Mouse (Mus musculus) embryo, embryonic 10.5 days (tissue): ENCODE results near the gene Lix1l.

Experiments
- DNase-seq: peaks from one replicate; pipeline ENCODE4 v3.0.0-alpha.2; 2015; ENCODE audit warnings: low spot score

Lix1l gene

DNA sequence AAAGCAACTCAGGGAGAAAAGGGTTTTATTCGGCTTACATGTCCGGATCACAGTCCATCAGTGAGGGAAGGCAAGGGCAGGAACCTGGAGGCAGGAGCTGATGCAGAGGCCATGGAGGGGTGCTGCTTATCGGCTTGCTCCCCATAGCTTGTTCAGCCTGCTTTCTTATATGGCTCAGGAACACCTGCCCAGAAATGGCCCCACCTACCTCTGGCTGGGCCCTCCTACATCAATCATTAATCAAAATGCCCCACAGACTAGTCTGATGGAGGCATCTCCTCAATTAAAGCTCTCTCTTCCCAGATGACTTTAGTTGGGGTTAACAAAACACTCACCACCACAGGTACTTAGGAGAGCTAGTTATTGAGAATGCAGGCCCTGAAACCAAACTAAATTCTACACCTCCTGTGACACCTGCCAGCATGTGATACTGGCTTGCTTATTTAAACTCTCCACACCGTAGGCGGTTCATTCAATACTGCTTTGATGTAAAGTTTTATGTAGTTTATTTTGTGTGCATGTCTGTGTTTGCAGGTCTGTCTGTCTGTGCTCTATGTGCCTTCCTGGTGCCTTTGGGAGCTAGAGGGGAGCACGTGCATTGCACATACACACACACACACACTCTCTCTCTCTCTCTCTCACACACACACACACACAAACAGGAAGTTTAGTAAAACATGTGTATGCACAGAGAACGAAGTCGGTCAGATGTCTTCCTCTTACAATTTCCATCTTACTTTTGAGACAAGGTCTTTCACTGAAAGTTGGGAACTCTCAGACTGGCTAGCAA, 34.1 kb upstream of the Lix1l start:
- no peak for DNase-seq

DNA sequence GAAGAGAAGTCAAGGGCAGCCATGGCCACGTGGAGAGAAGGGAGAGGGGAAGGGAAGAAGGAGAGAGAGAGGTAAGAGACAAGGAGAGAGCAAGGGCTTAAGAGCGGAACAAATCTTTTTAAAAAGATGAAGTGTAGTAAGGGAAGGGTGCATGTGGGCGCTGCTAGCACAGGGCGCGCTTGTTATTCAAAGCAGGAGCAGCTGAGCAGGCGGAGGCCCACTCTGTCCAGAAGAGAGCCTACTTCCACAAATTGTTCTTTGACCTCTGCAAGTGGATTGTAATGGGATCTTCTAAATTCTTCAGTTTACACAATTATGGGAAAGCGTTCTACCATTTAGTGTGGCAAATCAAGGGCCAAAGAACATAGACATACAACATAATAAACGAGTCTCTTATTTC, 32.3 kb upstream of the Lix1l start:
- DNase-seq: no peak

DNA sequence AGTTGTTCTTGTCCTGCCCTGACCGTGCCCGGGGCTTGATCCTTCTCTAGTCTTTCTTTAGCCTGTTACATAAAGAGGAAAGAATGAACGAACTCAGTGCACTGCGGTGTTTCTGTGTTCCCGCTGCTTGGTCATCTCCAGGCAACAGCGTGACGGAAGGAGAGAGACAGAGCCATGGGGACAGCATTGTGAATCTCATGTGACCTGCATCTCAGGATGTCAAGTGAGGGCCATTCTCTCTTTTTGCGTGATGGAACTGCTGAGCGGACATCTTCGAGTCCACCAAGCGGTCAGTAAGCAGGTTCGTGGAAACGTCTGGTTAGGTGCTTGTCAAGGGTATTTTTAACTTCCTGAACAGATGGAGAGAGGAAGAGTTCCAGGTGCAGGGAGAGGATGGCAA, 31.4 kb upstream of the Lix1l start:
- DNase-seq: no peak

DNA sequence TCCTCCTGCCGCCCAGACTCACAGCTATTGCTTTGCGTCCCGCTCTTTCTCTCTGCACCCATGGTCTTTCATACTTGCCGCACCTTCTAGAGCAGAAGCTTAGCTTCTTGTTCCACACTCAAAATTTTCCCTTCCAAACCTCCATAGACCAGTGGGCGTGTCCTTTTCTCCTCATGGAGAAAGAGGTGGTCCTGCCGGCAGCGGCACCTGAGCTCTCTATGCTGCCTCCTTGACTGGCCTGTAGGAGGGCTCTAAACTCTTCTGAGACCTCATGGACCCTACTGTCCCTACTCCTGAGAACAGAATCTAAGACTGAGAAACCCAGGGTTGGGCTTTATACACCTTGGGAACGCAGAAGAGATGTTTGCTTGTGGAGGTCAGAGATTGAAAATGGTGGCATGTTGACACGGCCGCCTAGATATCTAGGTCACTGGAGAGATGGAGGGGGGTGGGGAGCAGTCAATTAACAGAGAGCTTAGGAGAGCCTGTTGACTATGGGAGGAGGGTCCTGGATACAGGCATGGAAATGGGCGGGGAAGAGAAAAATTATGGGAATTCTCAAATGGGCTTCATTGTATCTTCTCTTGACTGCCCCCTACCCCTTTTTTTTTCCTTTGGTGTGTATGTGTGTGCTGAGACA, 30.9 kb upstream of the Lix1l start:
- DNase-seq: no peak

DNA sequence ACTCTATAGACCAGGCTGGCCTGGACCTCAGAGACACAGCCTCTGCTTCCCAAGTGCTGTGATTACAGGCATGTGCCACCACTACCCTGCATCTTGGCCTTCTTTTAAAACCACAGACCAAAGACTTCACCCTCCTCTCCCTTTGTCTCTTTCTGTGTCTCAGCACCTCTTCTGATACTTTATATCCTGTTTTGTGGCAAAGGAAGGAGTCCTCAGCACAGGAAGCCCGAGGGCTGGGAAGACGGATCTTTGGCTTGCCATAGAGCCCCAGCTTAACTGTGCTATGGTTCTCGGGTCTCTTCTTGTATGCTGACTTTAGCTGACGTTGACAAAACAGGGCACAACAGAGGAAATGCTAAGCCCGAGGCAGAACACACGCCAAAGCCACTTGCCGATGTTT, 30.3 kb upstream of the Lix1l start:
- DNase-seq: no peak

DNA sequence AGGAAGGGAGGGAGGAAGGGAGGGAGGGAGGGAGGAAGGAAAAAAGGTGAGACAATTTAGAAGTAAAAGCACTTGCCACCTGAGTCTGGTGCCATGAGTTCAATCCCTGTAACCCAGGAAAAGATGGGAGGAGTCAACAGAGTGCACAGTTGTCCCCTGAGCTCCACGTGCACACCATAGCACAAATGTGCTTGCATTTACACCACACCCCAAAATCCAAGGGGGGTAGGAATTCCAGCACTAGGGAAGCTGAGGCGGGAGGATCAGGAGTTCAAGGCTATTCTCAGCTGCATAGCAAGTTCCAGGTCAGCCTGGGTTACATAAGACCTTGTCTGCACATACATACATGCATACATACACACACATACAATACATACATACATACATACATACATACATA, 29.6 kb upstream of the Lix1l start:
- DNase-seq: no peak

DNA sequence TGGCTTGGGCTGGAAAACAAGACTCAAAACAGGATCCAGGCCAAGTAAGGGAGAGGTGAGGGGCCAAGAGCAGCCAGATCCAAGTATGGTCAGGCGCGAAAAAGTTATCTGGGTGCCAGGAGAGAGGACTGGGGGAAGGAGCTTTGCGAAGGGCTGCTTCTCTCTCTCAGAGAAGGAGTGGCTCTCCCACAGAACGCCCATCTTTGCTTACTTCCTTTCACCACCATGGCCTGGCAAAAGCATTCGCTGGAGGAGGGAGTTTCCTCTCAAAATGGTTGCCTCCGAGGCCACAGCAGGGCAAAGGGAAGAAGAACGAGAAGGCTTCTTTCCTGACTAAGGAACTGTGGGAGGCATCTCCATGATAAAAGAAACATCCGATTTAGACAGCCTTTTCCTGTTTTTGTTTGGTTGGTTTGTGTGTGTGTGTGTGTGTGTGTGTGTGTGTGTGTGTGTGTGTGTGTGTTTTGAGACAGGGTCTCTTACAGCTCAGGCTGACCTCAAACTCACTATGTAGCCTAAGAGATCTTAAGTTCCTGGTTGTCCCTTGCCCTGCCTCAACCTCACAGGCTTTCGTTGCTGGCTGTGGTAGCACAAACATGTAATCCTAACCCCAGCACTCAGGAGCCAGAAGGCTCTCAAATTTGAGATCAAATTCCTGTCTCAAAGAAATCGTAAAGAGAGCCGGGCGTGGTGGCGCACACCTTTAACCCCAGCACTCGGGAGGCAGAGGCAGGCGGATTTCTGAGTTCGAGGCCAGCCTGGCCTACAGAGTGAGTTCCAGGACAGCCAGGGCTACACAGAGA, 28.9 kb upstream of the Lix1l start:
- DNase-seq: no peak

DNA sequence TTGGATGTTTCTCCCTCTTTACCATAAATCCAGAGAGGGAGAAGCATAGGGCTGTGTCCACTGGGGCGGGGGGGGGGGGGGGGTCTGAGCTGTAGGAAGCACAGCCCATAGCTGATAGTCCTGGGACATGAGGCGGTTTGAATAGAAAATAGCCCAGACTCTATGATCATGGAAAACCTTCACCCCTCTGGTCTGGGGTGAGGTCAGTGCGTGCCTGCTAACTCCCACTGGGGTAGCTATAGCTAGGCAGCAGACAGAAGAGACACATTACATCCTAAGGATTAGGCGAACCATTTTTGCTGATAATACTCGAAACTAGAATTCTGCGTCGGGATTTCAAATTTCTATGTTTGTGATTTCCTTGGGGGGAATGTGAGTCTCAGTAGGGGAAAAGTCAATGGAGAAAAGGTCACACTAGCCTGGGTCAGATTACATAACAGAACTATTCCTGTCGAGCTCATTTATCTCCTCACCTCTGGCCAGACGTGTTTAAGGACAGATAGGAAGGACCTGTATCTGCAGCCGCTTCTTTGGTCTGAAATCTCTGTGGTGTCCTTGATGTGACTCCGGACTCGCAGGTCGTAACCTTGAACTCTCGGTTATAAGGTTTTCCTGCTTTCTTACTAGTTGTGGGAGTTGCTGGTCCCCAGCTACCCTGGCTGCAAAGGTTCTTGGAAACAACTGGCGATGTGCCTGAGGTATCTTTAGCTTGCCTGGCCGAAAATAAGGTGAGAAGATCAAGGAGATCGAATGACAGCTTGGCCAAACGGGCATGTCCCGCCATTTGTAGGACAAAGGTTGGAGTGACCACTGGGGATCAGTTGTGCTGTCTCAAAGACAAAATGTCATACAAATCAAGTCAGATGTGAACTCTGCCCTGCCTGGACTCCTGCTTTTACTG, 27.1 kb upstream of the Lix1l start:
- DNase-seq: no peak

DNA sequence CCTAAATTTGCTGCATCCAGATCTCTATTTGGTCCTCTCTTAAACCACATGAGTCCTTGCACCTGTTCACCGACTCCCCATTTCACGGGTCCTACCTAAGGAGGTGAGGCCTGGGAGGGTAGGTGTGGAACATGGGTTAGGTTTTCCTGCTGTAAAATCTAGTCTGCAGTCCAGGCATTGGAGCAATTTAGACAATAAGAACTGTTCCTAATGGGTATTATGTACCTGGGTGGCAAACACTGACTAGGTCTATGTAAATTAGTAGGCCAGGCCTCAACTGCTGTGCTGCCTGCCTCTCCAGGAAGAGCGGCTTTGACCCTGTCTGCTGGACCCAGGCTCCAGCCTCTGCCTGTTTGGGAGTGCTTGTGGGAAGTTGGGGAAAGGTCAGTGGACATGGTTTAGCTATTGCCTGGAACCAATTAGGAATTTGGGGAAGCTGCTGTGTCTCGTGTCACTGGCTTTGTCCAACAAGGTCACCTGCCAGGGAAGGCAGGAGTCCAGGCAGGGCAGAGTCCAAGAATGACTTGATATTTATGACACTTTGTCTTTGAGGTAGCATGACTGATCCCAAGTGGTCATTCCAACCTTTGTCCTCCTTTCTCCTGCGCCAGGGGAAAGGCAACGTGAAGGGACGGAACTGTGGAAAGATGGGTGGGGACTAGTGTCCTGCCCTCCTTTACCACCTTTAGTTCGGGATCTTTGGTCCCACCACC, 25.5 kb upstream of the Lix1l start:
- DNase-seq: no peak

DNA sequence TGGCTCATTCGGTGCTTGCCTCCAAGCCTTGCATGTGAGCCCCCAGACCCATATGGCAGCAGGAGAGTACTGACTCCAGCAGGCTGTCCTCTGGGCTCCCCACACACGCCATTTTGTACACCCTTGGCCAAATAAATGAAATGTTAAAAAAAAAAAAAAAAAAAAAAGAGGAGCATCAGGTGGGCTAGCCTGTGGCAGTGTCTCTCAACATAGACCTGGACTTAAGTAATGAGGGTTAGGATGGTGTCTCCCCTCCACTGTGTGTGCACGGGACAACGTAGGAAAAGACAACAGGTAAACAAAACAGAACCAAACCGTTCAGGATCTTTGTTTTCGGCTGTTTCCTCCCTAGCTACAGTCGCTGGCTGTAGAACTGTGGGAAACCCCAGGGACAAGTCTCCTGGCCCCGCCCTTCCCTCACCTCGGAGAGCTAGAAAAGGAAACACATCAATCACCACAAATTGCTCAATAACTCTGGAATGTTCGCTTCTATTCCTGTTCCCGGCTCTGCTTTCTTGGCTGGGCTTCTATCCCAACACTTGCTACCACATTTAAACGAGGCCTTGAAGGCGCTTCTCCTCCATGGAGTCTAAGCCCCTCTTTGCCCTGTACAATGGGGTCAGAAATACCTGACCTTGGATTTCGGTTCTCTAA, 24.8 kb upstream of the Lix1l start:
- DNase-seq: peak; percentile 66

DNA sequence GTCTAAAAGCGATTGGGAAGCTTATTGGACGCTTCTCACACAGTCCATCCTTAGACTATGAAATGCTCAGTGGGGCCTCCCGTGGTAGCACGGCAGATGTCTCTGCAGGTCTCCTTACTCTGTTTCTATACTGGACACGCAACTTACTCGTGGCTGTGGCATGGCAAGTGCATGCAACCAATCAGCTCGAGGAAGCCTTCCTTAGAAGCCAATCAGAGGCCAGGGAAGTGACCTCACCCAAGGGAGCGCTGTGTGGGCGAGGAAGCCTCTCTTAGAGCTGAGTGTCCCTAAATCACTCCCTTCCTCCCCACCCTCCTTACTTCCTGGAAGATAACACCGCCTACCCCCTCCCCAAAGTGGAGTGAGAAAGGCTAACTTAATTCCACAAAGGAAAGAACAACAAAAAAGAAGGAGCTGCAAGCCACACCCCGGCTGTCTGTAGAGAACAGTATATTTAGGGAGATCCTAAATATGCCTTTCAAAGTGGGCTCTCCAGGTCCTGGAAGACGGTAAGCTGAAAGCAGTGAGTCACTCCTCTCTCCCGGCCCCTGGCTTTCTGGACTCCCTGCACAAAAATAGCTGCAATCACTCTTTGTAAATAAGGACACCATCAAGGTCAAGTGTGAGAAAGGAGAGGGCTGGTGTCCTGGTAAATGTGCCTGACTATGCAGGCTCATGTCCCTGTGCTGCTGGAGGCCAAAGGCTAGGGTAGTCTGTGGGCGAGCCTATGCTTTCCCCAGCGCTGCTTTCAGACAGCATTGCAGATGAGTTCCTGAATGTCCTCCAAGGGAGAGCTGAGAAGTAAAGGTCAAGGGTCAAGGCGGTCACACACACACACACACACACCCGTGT, 24.0 kb upstream of the Lix1l start, which contains the start of gene Gm16253:
Gene Gm16253, plus strand, starts transcription at position 295 of the 852 bp plus-strand sequence.
- peak; percentile 91 for DNase-seq

DNA sequence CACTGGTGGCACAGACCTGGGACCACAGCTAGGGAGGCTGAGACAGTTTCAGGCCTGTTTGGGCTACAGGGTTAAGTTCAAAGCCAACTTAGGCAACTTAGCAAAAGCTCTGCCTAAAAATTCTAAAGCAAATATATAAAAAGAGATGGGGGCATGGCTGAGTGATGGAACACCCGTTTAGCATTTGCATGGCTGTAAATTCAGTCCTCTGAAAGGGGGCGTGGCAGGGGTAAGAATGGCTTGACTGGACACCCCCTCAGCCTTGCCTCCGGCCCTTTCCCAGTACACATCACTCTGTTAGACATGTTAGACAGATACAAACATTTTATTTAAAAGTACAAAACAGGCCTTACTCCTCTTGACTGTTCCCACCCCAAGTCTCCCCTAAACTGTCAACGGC, 23.4 kb upstream of the Lix1l start:
- DNase-seq: no peak

DNA sequence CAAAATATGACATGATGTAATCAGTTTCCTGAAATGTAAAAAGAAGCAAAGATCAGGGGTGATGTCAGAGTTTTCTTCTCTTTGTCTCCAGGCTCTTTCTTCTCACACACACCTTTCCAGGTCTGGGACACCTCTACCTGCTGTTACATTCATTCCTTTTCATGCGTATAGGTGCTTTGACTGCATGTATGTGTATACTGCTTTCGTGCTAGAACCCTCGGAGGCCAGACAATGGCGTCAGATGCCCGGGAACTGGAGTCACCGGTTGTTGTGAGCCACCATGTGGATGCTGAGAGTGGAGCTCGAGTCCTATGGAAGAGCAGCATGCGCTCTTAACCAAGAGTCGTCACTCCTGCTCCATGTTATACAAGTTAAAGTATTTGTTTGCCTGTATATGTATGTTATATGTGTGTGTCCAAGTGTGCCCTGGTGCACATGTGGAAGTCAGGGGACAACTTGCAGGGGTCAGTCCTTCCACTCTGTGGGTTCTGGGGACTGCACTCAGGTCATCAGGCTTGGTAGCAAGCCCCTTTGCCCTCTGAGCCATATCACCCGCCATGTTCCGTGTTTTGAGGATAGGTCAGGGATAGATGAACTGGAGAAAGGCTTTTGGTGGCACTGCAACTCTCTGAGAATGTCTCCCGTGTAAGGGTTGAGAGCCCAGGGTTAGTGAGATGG, 22.2 kb upstream of the Lix1l start:
- no peak for DNase-seq

DNA sequence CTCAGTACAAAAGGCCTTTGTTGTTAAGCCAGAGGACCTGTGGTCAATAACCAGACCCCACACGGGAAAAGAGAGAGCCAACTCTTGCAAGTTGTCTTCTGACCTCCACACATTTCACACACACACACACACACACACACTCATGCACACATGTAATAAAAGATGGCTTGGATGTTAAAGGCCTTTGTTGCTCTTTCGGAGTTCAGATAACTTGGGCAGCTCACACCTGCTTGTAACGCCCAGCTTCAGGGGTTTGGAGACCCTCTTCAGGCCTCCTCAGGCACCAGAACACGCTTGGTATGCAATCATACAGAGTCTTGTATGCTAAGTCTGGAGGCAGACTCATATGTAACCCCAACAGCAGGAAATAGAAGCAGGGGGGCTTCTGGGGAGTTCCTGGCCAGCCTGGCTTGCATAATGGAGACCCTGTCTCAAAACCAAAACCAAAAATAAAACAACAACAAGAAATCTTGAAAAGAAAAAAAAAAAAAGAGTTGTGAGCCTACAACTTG, 21.7 kb upstream of the Lix1l start:
- no peak for DNase-seq

DNA sequence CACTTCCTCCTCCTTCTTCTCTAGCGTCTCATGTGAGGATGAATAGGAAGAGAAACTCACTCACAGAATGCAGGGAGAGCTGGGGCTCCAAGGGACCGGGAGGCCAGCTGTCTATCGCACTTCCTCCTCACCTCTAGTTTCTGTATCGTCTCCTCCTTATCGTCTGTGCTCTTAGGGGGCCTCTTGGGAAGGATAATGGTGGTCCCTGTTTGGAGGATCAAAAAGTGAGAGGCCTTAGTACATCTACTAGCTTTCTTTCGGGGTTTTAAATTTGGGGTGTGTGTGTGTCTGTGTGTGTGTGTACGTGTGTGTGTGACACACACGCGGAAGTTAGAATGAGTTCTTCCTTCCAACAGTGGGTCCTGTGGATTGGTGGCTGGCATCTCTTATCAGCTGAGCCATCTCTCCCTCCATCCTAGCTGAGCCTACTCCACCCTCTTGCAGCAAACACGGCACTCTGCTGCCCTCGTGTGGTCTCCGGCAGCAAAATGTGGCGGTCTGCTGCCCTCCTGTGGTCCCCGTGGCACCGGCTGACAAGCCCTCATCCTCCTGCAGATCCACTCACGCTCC, 21.0 kb upstream of the Lix1l start:
- DNase-seq: peak; percentile 95

DNA sequence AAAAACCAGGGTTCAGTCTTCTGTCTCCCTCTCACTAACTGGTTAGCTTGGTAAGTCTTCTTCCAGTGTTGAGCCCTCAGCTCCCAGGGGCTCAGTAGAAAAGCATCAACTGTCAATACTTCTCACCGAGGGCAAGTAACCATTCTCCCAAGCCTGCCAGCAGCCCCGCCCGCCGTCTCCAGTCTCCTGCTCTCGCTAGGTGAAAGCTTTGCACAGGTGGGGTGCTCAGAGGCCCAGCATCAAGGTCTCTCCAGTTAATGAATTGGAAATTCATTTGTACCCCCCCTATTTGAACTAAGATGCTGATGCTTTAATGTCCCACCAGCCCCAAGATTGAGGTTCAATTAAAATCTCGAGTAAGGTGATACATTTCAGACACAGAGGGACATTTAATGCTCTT, 19.8 kb upstream of the Lix1l start:
- no peak for DNase-seq

DNA sequence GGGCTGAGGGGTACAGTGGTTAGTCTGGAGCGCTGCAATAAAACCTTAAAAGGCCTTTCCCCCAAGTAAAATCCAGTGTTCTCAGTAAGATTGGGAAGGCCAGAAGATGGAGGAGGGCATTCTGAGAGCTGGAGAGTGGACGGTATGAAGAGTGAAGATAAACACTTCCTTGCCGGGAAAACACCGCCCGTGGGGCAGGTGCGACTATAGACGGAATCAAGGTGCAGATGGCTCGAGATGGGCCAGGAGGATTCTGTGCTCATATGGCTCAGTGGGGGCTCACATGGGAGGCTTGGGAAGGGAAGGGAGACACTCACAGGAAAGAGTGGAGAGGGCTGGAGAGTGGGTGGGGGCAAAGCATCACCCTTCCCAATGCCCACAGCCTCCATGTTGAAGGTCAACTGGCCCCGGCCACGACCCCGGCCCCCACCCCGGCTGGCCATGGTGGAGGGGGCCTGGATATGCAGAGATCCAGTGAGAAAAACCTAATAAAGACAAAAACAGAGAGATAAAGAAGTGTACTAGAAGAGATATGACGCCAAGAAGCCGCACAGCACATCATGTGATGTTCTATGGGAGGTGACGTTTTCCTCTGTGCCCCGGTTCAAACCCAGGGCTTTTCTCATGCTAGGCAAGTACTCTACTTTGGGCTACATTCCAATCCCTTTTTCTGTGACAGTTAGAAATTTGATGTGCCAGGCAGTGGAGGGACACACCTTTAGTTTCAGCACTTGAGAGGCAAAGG, 19.0 kb upstream of the Lix1l start:
- DNase-seq: no peak

DNA sequence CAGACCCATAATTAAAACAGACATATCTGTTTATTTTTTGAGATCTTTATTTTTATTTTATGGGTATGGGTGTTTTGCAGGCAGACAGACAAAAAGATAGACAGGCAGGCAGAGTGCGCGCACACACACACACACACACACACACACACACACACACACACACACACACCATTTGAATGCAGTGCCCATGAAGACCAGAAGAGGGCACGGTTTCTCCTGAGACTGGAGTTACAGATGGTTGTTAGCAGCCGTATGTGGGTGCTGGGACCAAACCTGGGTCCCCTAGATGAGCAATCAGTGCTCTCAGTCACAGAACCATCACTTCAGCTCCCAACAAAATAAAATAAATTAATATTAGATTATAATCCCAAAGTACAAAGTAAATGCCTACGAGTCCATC, 17.6 kb upstream of the Lix1l start:
- DNase-seq: no peak
